Mouse (Mus musculus): ENCODE measurements around the gene Lsm11.

- no peak for TF ChIP-seq POLR2A (IDR thresholded peaks at IDR 0.05; ENCODE audit: extremely low read depth, insufficient read depth, low read length)
- TF ChIP-seq CTCF (IDR thresholded peaks at IDR 0.05; ENCODE audit: low read depth, low read length): no peak
These were observed 19.3 kb downstream of the Lsm11 start for GRCm38 (mm10) chr11:45925436-45925835.

Measured in liver, adult 2 months (tissue).